Mouse (Mus musculus): ENCODE measurements at regions not wholly inside any gene's neighbourhood (a gene's known extent, or its start where the extent isn't known, plus 50 kb on each side); places are given as distances from the start of the nearest gene placed in this dataset.
"Not testable (repeated sequence)": the region's sequence is repeated elsewhere in the genome, so short reads cannot be mapped to it uniquely, and the experiment has no call there.

DNA sequence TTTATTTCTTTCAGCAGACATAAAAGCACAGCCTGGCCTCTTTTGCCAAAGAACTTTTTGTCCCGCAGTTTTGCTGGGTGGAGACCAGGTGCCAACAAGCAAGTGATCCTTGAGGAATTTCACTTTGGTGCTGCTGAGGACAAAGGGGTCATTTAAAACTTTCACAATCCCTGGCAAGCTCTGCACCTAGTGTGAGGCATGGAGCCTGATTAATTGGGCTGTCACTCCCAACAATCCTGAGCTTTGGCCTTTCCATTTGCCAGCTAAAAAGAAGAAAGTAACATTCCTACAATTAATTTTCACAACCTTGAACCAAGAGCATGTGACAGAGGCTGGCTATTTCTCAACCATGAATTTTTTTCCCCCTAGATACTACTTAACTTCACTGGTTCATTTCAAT, 516.2 kb downstream of the Ets1 start:
- in situ Hi-C loops (cut with MboI; ENCODE audit: unreplicated experiment in 2 of 2): no loop called here

DNA sequence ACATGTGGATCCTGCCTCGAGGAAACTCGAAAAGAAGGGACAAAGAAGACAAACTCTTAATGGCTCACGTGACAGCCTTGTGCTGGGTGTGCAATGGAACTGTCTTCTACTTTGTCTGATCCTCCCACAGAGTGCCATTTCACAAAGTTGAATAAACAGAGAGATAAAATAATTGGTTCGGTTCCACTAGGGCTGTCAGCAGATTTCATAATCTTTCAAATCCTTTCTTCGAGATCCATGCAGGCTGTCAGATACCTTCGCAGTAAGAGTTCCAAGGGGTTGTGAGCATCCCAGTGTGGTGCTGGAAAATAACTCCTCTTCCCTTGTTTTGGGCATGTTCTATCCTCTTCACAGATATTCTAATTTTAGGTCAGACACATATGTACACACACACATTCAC, 532.1 kb downstream of the Ets1 start:
- in situ Hi-C loops (cut with MboI; ENCODE audit: unreplicated experiment in 2 of 2): no loop called here

DNA sequence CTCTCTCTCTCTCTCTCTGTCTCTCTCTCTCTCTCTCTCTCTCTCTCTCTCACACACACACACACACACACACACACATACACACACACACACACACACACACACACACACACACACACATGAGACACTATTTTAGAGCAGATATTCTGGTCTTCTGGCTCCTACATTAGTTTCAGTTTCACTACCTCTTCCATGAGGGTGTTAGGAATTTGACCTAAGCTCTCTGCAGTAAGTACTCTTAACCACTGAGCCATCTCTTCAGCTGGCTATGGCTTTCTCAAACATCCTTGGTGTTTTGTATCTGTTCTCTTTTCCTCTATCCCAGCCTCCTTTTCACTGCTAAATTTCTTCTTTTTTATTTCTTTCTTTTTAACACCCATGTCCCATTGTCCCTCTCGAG, 533.1 kb downstream of the Ets1 start:
- in situ Hi-C loops (cut with MboI; ENCODE audit: unreplicated experiment in 2 of 2): not testable (repeated sequence)

DNA sequence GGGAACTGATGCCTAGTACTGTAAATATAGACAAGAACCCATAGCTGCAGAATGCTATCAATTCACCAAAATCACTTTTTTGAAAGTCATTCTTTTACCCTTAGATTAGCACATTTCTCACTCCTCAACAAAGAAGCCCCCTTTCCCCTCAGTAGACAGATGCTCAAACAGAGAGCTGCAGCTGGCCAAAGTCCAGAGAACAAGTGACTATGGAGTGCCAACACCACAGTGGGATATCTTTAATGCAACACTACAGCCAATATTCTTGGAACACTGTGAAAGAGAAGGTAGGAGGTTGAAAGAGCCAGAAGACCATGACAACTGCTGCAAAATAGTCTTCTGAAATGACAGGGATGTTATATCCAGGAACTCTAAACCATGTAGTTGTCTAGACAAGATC, 544.0 kb downstream of the Ets1 start:
- in situ Hi-C loops (cut with MboI; ENCODE audit: unreplicated experiment in 2 of 2): no loop called here

DNA sequence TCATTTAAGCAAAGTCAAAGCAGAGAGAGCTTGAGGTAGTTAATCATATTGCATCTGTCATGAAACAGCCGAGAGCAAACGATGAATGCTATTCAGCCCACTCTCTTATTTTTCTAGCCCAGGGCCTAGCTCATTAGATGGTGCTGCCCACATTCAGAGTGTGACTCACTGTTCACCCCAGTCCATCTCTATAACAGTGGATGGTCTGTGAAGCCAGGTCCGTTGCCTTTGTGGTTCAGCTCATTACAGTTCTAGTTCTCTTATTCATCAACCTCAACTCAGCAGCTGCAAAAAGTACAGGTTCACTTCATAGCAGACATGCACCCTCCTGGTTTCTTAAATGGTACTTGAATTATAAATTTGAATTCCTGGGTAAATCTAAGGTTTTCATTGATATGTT, 551.2 kb downstream of the Ets1 start:
- in situ Hi-C loops (cut with MboI; ENCODE audit: unreplicated experiment in 2 of 2): no loop called here

DNA sequence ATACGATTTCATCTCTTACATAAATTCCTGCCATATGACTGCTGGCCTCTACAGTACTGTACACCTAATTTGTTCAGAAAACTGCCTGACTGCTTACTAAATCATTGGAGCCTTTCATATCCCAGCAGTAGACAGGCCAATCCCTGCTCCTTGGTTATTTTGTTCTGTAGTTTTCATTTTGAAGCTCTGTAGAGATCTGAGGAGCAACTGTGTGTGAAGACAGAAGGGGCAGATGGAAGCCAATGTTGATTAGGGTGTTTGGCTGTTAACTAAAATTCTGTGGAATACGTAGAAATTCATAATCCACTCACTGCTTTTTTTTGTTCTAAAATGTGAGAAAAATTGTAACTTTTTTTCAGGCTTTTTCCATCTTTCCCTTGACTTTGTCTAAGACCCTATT, 573.1 kb downstream of the Ets1 start:
- in situ Hi-C loops (cut with MboI; ENCODE audit: unreplicated experiment in 2 of 2): no loop called here

DNA sequence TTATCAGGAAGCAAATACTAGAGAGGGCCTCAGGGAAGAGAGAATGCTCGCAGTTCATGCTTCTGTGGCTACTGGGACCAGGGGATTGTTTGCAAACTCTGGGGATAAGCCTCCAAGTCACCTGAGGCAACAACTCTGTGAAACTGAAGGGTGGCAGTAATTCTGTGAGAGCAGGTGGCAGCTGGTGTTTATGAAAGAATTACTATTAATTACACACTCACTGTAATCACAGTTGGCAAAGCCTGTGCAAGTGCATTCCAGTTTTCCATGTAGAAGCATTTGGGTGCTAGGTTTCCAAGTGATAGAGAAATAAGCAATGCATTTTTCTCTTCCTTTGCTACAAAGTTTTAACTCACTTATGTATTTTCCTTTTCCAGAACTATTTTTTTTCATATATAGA, 578.5 kb downstream of the Ets1 start:
- in situ Hi-C loops (cut with MboI; ENCODE audit: unreplicated experiment in 2 of 2): no loop called here

DNA sequence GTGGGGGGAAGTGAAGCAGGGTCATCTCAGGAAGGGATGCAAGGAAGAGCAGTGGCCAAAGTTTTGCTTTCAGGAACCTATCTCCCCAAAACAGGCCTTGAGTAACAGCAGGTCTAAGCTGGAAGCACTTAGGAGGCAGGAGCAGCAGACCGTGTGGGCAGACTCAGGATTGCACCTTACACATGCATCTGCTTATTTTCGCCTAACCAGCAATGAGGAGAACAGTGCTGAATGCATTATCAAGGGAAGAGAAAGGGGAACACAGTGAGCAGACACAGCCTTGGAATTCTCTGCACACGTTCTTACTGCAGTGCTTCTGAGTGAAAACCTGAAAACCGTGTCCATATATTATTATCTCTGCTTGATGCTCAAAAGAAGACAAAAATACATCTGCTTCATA, 585.0 kb downstream of the Ets1 start:
- in situ Hi-C loops (cut with MboI; ENCODE audit: unreplicated experiment in 2 of 2): no loop called here

DNA sequence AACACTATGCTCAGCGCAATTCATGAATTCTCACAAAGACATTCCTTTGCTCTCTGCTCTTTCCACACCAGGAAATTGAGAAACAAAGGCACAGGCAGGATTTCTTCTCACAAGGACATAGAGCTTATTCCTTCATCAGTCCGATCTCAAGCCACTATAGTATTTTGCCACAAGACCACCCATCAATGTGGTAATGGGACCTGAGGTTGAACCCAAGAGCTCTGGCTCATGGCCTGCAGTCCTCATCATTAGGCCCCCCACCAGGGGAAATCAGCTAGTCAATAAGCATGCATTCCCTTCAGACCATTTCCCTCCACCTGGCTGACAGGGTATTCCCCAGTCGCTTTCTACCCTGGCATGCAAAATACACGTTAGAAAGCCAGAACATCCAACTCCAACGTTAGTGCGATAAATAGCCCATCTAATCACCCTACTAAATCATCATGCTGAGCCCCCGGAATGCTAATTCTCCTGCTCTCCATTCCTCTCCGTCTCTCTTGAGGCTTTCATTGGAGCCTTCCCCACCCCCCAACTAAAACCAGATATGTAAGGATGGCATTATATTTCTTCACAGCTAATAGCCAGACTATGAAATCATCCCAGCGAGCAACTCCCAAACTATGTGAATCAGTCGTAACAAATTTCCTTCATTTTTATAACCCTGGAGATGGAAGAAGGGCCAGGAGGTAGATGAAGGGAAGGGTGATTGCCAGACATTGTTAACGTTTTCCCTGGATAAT, 586.2 kb downstream of the Ets1 start:
- in situ Hi-C loops (cut with MboI; ENCODE audit: unreplicated experiment in 2 of 2): no loop called here

DNA sequence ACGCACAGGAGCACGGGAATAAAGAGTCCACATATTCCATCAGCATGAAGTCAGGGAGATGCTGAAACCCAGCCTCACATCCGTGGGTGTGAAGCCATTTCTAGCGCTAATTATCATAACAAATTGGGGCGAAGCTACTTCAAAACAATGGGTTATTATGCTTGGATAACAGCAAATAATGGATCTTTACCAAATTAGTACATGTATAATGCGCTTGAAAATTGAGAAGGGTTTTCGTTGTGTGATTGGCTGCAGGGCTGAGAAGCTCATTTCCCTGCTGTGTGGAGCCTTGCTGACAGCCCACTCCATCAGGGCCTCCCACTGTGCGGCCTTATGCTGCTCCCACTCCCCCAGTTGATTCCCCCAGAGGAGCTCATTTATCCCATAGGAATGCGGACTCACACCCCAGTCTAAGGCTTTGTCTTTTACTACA, 597.7 kb downstream of the Ets1 start:
- in situ Hi-C loops (cut with MboI; ENCODE audit: unreplicated experiment in 2 of 2): loop anchor here (10.0 to 25.0 kb wide), 2 partner anchors 1669 to 1671 kb away; no protein-coding TSS in a partner anchor

DNA sequence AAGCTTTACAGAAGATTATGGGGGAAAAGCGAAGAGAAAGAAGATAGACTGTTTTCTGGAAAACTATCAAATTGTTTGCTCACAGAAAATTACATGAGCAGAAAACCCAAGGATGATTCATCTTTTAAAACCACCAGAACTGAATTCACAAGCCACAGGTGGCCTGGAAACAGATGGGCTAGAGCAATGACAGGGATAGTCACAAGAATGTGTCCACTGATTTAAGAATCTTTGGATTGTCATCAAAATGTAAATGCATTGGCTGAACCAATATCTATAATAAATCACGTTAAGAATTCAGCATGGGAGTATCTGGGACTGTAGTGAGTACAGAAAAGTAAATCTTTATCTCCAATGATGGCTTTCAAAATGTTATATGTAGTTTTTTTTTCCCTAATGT, 602.2 kb downstream of the Ets1 start:
- in situ Hi-C loops (cut with MboI; ENCODE audit: unreplicated experiment in 2 of 2): loop anchor here (5.0 to 25.0 kb wide), 3 partner anchors 651 to 1676 kb away; no protein-coding TSS in a partner anchor

DNA sequence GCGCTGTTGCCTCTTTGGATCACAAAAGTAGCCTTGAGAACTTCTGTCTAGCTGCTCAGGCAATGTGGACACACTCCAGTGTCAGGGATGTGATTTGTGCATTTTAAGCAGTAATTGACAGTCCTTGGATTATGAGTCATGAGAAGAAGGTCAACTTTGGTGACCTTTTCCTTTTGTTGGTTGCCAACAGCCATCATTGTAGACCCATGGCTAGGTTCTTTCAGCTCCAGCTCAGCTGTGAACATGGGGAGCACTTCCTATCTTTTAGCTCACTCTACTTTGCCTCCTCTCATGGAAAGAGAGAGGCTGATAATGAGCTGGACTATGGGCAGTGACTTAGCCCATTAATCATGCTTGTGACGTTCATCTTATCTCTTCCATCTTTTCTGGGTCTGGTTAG, 602.8 kb downstream of the Ets1 start:
- in situ Hi-C loops (cut with MboI; ENCODE audit: unreplicated experiment in 2 of 2): loop anchor here (5.0 to 25.0 kb wide), 3 partner anchors 652 to 1677 kb away; no protein-coding TSS in a partner anchor

DNA sequence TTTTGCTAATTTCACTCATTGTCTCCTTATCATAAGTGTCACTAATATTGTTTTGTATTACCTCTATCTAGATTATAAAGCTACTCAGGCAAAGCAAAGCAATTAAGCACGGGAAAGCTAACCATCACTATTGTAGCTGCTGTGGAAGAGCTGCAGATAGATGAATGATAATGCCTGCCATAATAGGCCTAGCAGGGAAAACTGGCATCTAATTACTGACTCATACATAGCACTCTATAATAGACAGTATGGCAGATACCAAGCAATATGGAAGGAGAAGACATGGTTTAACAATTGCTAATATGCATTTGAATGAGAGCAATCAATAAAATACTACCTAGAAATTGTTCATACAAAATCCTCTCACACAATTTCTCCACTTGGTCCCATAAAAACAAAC, 604.5 kb downstream of the Ets1 start:
- in situ Hi-C loops (cut with MboI; ENCODE audit: unreplicated experiment in 2 of 2): loop anchor here (10.0 to 25.0 kb wide), 3 partner anchors 146 to 1678 kb away; no protein-coding TSS in a partner anchor

DNA sequence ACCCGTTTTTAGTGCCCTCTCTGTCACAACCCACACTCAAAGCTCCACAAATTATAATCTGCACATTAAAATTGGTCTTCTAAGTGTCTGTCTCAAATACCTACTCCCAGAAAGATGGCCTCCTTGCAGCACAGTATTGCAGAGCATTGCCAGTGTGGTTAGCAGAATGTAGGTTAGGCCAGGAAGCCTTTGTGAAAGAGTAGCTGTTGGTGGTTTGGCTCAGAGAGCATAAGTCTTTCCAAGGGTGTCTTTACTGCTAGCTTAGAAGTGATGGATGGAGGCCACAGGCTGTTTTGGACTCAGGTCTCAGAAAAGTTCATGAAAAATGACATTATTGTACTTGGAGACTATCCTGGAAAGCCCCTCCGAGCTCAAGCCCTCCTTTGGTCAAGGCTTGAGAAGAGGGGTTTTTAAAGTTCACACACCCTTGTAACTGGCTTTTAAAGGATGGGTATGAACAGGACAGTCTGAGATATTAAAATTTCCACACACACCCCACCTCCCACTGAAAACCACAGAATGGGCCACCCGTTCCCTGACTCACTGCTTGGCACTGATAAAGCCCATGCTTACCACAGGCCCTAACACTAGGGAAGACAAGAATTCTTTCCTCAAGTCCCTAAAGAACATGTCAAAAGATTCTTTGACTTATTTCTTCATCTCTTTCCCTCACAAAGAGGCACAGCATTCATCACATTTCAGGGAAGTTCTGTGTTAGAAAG, 605.1 kb downstream of the Ets1 start:
- in situ Hi-C loops (cut with MboI; ENCODE audit: unreplicated experiment in 2 of 2): loop anchor here (10.0 to 25.0 kb wide), 3 partner anchors 146 to 1679 kb away; no protein-coding TSS in a partner anchor

DNA sequence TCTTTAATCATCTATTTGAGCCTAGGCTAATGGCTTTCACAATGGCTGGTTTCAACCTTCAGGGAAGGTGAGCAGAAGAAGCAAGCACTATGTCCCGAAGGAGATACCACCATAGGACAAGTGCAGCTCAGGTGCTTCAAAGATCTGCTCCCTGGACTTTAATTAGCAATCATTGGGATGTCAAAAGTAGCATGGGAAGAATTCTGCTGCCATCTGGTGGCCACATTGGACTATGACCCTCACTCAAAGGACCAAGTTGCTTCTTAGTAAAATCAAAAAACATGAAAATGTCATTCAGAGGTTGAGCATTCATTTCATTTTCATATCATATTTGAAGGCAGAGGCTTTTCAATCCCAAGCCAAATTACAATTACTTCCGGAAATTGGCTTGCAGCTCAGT, 610.9 kb downstream of the Ets1 start:
- in situ Hi-C loops (cut with MboI; ENCODE audit: unreplicated experiment in 2 of 2): loop anchor here (5.0 to 25.0 kb wide), 6 partner anchors 152 to 1685 kb away; no protein-coding TSS in a partner anchor

DNA sequence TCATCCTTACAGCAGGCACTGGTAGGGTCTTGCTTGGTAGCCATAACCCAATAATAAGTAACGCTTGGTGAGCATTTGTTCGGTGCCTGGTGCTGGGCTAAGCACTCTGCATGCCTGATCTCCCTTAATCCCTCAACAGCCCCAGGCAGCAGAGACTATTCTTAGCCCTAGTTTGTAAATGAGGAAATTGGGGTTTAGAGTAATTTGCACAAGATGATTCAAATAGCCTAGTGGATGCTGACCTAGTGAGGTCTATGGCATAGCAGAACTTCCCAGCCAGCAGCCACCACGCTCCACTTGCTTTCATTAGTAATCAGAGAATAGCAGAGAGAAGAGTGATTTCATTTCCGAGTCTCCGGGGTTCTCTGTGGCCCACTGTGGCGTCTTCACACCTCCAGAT, 622.2 kb downstream of the Ets1 start:
- in situ Hi-C loops (cut with MboI; ENCODE audit: unreplicated experiment in 2 of 2): loop anchor here (5.0 to 25.0 kb wide), 5 partner anchors 509 to 1757 kb away; no protein-coding TSS in a partner anchor

DNA sequence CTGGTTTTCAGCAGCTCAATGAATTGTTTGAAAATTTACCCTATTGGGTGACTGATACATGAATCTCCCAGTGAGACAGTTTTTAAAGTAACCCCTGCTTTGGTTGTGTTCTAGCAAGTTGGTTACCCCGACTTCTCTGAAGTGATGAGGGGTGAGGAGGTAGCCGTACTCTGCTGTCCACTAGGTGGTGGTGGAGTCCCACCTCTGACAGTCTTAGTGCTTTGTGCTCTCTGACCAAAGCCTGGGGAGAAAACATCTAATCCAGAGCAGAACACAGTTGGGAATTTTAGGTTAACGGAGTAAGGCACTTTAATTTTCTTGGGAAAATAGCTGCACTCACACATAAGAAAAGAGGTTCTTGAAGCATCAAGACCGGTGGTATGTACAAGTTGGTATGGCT, 624.1 kb downstream of the Ets1 start:
- in situ Hi-C loops (cut with MboI; ENCODE audit: unreplicated experiment in 2 of 2): loop anchor here (5.0 to 25.0 kb wide), 6 partner anchors 215 to 1907 kb away; no protein-coding TSS in a partner anchor

DNA sequence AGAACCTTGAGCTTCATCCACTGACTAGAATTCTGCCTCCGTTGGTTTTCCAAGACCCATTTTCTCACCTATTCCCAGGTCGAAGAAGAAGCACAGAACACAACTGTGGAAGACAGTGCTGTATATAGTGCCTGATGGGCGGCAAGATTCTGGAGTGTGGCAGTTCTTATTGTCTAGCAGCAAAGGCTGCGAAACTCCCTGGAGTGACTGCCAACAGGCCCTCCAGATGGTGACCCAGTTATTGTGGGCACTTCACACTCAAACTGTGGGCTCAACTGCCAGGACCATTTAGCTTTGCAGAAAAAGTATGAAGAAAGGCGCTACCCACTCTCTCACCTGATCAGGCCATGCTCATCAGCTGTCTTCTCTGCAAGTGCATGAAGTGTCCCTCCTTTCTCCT, 653.4 kb downstream of the Ets1 start:
- in situ Hi-C loops (cut with MboI; ENCODE audit: unreplicated experiment in 2 of 2): loop anchor here in 1 of 2 experiments (10.0 kb wide), 1 partner anchor 195 kb away; no protein-coding TSS in a partner anchor

DNA sequence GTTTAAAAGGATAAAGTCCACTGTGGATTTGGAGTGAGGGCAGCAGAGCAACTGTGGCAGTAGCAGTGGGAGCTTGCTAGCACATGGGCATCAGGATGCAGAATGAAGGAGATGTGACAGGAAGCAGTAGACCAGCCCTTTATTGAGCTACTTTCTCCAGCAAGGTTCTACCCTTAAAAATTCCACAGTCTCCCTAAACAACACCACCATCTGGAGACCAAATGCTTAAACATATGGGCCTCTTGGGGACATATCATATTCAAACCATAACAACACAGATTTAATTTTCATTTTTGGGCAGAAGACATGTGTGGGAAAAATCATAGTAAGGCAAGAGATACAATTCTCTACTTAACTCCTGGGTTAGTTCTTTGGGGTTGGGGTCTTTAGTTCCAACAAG, 656.1 kb downstream of the Ets1 start:
- in situ Hi-C loops (cut with MboI; ENCODE audit: unreplicated experiment in 2 of 2): no loop called here

DNA sequence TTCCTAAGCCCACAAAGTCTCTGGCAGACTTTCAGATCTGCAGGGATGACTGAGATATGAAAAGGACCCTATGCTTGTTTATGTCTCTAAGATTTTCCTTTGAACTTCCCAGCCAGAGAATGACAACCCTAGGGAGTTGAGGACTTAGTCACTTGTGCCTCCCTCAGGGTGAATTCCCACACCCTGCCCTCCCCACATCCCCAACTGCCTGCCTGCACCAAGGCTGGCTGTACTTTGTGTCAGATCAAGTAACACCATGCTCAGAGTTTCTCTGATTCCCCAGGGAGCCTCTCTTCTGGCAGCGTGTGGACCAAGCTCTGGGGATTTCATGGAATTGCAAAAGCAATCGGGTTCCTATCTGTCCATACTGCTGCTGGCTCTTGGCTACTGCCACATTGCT, 659.9 kb downstream of the Ets1 start:
- in situ Hi-C loops (cut with MboI; ENCODE audit: unreplicated experiment in 2 of 2): no loop called here

DNA sequence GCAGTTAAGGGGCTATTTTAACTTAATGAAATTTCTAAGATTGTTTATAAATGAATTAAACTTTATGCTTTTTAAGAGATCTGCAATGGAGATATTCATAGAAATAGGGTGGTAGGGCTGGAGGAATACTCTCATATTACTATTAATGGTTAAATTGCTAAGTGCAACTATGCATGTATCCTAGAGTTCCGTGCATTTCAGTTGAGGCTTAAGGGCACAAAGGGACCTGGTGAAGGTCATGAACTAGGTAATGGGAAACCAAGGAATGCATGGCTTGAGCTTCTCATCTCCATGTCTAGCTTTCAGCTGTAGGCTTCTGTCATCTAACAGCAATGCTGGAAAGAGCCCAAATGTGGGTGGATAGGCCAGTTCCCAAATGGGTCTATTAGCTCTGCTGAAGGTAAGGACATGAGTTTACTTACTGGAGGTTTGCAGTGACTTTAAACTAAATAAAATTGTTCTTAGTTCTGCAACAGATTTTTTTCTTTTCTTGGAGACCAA, 683.6 kb downstream of the Ets1 start:
- in situ Hi-C loops (cut with MboI; ENCODE audit: unreplicated experiment in 2 of 2): no loop called here
